Mouse (Mus musculus) stomach, postnatal 0 days (tissue): ENCODE measurements around the gene Pak1. TPM values are rescaled to one million over a fixed set of nuclear protein-coding genes. Genes with fewer than 3 reads are reported as not detected.

Source experiments
- ATAC-seq: fragments of 200-750 bp; cut with Nextera tagmentation; 2 replicates; pipeline ENCODE4 v1.8.0; 2017; ENCODE audit not compliant: low FRiP score, low TSS enrichment
- DNase-seq: peaks from one replicate; pipeline ENCODE4 v3.0.0-alpha.2; 2016; ENCODE audit warnings: low spot score
- H3K27ac ChIP-seq: fragments of 300-500 bp; sonication (generic); replicated peaks from 2 replicates; pipeline ENCODE4 v1.5.1; 2014; ENCODE audit warnings: mild to moderate bottlenecking, control low read depth
- H3K27me3 ChIP-seq: fragments of 300-500 bp; sonication (generic); 2 replicates; pipeline ENCODE4 v1.6.1; 2014; ENCODE audit warnings: low read length; ENCODE audit not compliant: control insufficient read depth, insufficient read depth
- H3K36me3 ChIP-seq: fragments of 300-500 bp; sonication (generic); 2 replicates; pipeline ENCODE4 v1.6.1; 2014; ENCODE audit warnings: low read length, mixed read lengths; ENCODE audit not compliant: control insufficient read depth, insufficient read depth
- H3K4me1 ChIP-seq: fragments of 300-500 bp; sonication (generic); replicated peaks from 2 replicates; pipeline ENCODE4 v1.6.1; 2014; ENCODE audit warnings: antibody characterized with exemption; ENCODE audit not compliant: control insufficient read depth, insufficient read depth
- H3K4me2 ChIP-seq: fragments of 300-500 bp; sonication (generic); replicated peaks from 2 replicates; pipeline ENCODE4 v1.6.1; 2014; ENCODE audit warnings: low read depth, mild to moderate bottlenecking, control low read depth, moderate library complexity
- H3K4me3 ChIP-seq: fragments of 300-500 bp; sonication (generic); 2 replicates; pipeline ENCODE4 v1.5.1; 2014; ENCODE audit warnings: low read depth, low read length, control low read depth
- H3K9ac ChIP-seq: fragments of 300-500 bp; sonication (generic); 2 replicates; pipeline ENCODE4 v1.6.1; 2014; ENCODE audit warnings: mild to moderate bottlenecking, low read length, control low read depth, mixed read lengths
- H3K9me3 ChIP-seq: fragments of 300-500 bp; sonication (generic); 2 replicates; pipeline ENCODE4 v1.6.1; 2016; ENCODE audit warnings: low read length; ENCODE audit not compliant: control insufficient read depth
- CTCF ChIP-seq: IDR thresholded peaks from 2 replicates; pipeline ENCODE4 v1.5.1; 2016; ENCODE audit warnings: antibody characterized with exemption, low read depth, mild to moderate bottlenecking, moderate library complexity
- EP300 ChIP-seq: optimal IDR thresholded peaks from 2 replicates; pipeline ENCODE3; 2016; ENCODE audit warnings: antibody characterized with exemption
- WGBS: fragments of 180-500 bp; shearing (Covaris S2); extraction: QIAGEN DNeasy Blood & Tissue Kit; methylation state at CpG from one replicate; pipeline ENCODE4 v1.1.7; 2014; 5-methylcytosine and 5-hydroxymethylcytosine counted together
- polyA plus RNA-seq: library from polyadenylated mRNA; unstranded; fragments of >200 nt; fragmentation: Nextera tagmentation; extraction: Ambion mirVana; gene quantifications from 2 replicates; pipeline ENCODE4 v1.2.1, GENCODE M21; 2015

Gene Pak1
- polyA plus RNA-seq, 1 experiment from 2014 or later, result 18.1 TPM

GRCm38 (mm10) chr7:97788669-97789483, 535 bp downstream of the Pak1 start:
- H3K27me3 ChIP-seq, result no peaks in the 10 kb centered on the region
- H3K4me3 ChIP-seq, result peak overlapping the region; percentile 75
- no peaks in the 10 kb centered on the region for H3K4me1 ChIP-seq
- ATAC-seq (peak; percentile 74), DNase-seq (peak; percentile 77)
- H3K9ac ChIP-seq, result peak overlapping the region; percentile 78
- no peaks in the 10 kb centered on the region for H3K9me3 ChIP-seq
- no peaks in the 10 kb centered on the region for H3K36me3 ChIP-seq
- WGBS, result 1% methylated on average over 52 of the region's 84 CpGs
- TF ChIP-seq EP300 (no peak), CTCF (no peak)
- H3K4me2 ChIP-seq, result peak overlapping the region; percentile 99
- peak overlapping the region; percentile 83 for H3K27ac ChIP-seq

GRCm38 (mm10) chr7:97790272-97790671, 1.9 kb downstream of the Pak1 start:
- Histone ChIP-seq H3K4me2 (peak overlapping the region; percentile 27), H3K4me1 (no peaks in the 10 kb centered on the region), H3K27ac (peak overlapping the region; percentile 69), H3K27me3 (no peaks in the 10 kb centered on the region), H3K36me3 (no peaks in the 10 kb centered on the region), H3K4me3 (no peak overlapping the region), H3K9me3 (no peaks in the 10 kb centered on the region), H3K9ac (no peak overlapping the region)
- TF ChIP-seq CTCF (no peak), EP300 (no peak)
- peak; percentile 68 for DNase-seq
- 39% methylated on average over 2 of the region's 2 CpGs for WGBS
- ATAC-seq, result peak; percentile 80

GRCm38 (mm10) chr7:97792324-97792723, 4.0 kb downstream of the Pak1 start:
- Histone ChIP-seq H3K9me3 (no peaks in the 10 kb centered on the region), H3K27me3 (no peaks in the 10 kb centered on the region), H3K4me2 (no peak overlapping the region), H3K9ac (no peak overlapping the region), H3K4me1 (no peaks in the 10 kb centered on the region), H3K36me3 (no peaks in the 10 kb centered on the region), H3K4me3 (no peak overlapping the region), H3K27ac (no peak overlapping the region)
- TF ChIP-seq EP300, result no peak
- TF ChIP-seq CTCF, result no peak
- ATAC-seq (no peak), DNase-seq (no peak)
- 34% methylated on average over 2 of the region's 2 CpGs for WGBS

GRCm38 (mm10) chr7:97803116-97803515, 14.8 kb downstream of the Pak1 start:
- Histone ChIP-seq H3K27me3 (no peaks in the 10 kb centered on the region), H3K9me3 (no peaks in the 10 kb centered on the region), H3K4me3 (no peak overlapping the region), H3K9ac (no peak overlapping the region), H3K27ac (no peak overlapping the region), H3K4me2 (no peak overlapping the region), H3K36me3 (no peaks in the 10 kb centered on the region), H3K4me1 (no peaks in the 10 kb centered on the region)
- WGBS, result 76% methylated on average over 2 of the region's 2 CpGs
- no peak for TF ChIP-seq CTCF
- no peak for TF ChIP-seq EP300
- ATAC-seq (no peak), DNase-seq (no peak)

GRCm38 (mm10) chr7:97804245-97805066, 16.1 kb downstream of the Pak1 start:
- H3K4me3 ChIP-seq, result no peak overlapping the region
- no peaks in the 10 kb centered on the region for H3K4me1 ChIP-seq
- no peak overlapping the region for H3K27ac ChIP-seq
- no peak overlapping the region for H3K9ac ChIP-seq
- ATAC-seq, result no peak
- TF ChIP-seq CTCF, result no peak
- TF ChIP-seq EP300, result no peak
- no peaks in the 10 kb centered on the region for H3K27me3 ChIP-seq
- 77% methylated on average over 2 of the region's 2 CpGs for WGBS
- DNase-seq, result no peak
- H3K36me3 ChIP-seq, result no peaks in the 10 kb centered on the region
- no peak overlapping the region for H3K4me2 ChIP-seq
- H3K9me3 ChIP-seq, result no peaks in the 10 kb centered on the region

DNA sequence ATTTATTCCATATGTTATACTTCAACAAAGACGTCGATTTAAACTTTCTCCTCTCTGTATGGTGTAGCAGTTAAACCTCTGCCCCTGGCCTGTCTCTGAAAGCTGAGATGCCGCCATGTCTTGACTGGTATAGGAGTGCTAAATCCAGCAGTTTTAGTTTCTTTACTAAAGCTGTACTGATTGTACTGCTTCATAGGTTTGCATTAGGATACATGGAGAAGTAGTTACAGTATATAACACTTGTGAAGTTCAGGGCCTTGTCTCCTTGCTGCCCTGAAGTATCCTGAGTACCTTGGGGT, 16.7 kb downstream of the Pak1 start:
- WGBS, result 63% methylated on average over 3 of the region's 3 CpGs
- DNase-seq (no peak), ATAC-seq (no peak)

More for the DNA sequence above, 16.7 kb downstream of the Pak1 start:
- Histone ChIP-seq H3K4me3 (no peak overlapping the region), H3K27ac (no peak overlapping the region), H3K27me3 (no peaks in the 10 kb centered on the region), H3K4me1 (no peaks in the 10 kb centered on the region), H3K9me3 (no peaks in the 10 kb centered on the region), H3K9ac (no peak overlapping the region), H3K4me2 (no peak overlapping the region), H3K36me3 (no peaks in the 10 kb centered on the region)
- TF ChIP-seq CTCF, result no peak
- no peak for TF ChIP-seq EP300
